Mouse (Mus musculus) embryo, embryonic 9.5 days (tissue): Measurements from ENCODE around the gene Gm11214.

Experiments used
- DNase-seq: peaks from one replicate; pipeline ENCODE4 v3.0.0-alpha.2; 2017; ENCODE audit errors: extremely low spot score

Gene Gm11214

DNA sequence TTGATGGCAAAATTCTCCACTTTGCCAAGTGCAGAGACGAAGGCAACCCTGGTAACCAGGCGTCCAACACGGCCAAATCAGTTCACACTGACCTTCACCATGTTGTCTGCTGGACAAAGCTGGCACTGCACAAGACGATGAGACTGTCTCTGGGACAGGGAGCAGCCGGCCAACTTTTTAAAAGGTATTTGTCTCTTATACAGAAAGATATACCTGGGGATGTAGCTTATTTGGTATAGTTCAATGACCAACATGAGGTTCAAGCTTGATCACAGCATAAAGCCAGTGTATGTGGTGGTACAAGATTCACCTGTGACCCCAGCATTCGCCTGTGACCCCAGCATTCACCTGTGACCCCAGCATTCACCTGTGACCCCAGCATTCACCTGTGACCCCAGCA is at the start of gene Gm11214:
Gm11214 (minus strand) TSS at position 101 of the 400 bp plus-strand sequence.
- DNase-seq, result no peak

DNA sequence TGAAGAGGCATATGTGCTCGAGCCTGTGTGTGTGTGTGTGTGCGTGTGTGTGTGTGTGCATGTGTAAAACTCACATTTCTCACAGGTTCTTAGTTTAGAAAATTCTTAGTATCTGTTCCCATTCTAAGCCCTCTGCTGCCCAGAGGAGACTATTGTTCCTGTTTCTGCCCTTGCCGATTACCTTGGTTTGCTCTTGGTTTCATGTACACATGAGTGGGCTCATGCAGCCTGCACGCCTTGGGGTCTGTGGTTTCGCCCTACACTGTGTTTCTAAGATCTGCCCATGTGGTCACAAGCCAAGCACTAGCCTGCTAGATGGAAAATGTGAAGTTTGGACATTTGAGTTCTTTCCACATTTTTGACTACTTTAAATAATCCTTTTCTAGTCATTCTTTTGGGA is 48.7 kb upstream of the Gm11214 start:
- DNase-seq, result no peak

DNA sequence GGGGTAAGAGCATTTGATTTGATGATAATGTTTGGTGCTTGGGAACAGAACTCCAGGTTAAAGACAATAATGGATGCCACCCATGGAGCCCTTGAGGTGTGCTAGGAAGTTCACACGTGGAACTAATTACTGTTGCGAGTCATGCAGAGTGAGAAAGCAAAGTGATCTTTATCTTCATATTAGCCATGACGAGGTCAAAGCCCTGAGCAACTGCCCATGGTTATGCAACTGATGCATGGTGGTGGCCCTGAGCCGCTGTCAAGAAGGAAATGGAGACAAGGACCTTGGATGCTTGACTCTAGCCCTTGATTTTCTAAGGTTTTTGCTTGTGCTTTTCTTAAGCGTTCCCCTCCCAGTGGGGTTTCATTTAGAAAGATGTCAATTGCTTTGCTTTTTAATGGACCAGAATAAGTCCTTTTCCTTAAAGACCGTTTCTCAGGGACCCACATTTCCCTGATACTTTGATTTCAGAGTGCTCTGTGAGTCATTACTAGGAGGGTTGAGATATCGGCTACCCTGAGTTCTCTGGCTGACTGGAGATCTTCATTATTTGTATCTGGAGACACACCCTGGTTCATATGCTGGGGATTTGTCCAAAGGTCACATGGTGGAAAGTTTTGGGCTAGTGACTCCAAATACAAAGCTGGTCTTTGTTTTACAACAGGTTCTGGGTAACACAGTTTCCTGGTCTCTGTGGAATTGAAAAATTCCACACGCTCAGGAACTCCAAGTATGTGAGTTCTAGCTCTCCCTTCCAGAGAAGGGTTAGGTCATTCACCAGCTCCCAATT is 47.4 kb upstream of the Gm11214 start:
- DNase-seq, result no peak

DNA sequence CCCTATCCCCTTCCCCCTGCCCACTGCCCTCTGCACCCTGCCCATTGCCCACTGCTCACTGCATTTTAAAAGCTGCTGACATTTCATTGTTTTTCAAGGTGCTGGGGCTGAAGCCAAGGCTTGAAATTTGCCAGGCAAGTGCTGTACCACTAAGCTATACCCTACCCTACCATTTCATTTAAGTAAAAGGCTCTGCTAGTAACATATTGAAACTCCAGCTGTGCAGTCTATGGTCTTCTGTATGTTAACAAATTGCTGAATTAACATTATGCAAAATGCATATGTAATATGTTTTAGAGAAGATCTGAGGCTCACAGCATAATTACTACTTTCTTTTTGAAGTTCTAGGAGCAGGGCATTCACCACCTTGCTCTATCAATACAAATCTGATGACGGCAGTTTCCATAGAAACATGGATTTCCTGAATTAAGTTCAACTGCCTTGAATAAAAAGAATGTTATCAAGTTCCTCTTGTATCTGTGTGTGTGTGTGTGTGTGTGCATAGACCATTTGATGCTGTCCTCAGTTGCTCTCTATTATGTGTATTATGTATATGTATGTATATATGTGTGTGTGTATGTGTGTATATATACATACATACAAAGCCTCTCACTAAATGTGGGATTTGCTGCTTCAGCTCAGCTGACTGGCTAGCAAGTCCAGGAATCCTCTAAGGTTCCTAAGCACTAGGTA is 43.2 kb upstream of the Gm11214 start:
- no peak for DNase-seq

DNA sequence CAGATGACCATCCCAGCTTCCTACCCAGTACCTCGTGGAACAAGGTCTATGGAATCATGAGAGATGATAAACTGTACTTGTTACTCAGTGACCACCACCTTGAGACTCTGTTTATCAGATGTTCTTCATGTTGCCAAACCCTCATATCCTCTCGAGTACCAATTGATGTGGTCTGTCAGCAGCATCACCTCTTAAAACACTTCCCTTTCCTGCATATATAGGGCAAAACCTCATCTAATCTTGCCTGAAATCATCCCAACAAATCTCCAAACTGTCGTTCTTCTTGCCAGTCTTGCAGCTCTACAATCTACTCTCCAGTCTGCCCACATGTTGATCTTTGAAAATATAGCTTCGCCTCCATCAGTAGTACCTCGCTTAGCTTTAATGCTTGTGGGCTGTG is 41.1 kb upstream of the Gm11214 start:
- DNase-seq, result no peak

DNA sequence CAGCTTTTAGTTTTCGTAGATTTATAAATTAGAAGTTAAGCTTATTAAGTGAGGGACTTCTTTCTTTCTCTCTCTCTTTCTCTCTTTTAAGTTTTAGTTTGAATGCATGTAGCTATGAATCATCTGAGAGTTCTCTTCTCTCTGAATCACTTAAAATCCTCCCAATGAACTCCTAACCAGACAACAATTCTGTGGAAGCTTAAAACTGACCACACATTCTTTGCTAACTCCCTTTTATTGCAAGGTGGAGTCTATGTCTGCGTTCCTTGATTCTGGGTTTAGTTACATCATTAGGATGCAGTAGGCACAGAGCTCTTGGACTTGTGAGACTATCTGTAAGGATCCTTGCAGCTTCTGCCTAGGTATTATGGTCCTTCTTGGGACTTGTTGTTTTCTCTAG is 40.5 kb upstream of the Gm11214 start:
- no peak for DNase-seq

DNA sequence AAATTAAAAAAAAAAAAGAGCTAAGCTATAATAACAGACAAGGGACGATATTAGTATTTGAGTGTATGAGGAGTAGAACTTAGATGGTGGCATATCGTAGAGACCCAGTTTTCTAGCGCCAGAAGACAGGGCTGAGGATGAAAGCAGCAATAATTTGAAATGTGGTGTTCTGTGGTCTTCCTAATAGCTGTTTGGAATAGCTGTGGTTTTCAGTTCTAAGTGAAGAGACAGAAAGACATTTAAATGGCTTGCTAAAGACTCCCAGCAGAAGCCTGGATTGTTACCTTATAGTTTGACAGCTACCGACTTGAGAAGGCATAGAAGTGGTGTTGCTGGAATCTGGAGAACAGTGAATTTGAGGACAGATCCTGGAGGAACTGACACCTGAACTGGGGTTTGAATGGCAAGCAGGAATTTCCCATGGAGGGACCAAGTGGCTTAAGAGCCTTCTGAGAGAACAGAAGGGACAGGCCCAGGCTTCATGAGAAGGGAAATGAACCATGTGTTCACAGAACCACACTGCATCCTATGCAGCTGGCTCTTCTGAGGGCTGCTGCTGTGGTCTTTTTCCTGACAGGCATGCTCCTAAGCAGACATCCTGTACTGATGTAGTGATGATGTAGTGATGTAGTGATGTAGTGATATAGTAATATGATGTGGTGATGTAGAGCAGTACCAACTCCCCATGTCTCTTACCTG is 39.0 kb upstream of the Gm11214 start:
- DNase-seq, result no peak

DNA sequence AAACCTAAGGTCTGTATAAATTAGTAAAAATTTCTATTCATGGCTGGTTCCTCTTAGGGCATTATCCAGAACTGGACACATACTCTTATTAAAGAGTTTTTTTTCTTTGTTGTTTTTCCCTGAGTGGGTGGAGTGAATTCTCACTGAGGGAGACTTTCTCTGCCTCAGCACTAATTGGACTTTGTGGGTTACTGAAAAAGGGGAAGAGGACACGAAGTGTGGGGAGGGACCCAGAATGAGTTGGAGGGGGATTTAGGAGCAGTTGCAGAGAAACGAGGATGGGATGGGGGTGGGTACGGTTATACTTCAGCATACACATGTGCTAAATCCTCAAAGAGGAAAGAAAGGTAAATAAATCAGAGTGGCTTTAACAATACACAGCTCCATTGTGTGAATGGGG is 36.6 kb upstream of the Gm11214 start:
- DNase-seq, result no peak

DNA sequence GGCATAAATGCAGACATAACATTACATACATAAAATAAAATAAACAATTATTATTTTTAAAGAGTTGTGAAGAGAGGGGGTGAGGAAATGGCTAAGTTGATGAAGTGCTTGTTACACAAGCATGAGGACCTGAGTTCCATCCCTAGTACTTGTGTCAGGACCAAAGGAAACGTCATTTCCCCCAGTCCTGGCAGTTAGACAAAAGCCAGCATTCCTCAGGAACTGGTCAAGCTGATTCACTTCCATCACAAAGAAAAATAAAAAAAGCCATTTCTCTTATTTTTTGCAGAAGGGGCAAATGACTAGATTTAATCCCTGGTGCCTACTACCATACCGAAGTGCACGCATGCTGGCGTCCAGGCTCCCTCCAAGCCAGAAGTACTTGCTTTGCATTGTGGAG is 33.7 kb upstream of the Gm11214 start:
- DNase-seq, result no peak

DNA sequence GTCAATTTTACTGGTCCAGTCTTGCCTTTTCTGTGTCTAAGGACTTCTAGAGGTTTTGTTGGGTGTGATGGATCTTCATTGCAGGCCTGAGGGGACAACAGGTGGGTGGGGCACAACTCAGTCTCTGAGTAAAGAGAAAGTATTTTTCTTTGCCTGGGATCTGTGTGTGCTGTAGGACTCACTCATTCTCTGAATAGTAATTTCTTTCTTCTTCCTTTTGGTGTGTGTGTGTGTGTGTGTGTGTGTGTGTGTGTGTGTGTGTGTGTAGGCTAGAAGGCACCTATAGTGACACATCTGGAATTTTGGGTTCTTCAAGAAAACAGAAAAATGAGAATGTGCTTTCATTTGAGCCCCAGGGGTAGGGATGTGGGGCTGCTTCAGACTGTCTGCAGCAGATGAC is 29.2 kb upstream of the Gm11214 start:
- no peak for DNase-seq

DNA sequence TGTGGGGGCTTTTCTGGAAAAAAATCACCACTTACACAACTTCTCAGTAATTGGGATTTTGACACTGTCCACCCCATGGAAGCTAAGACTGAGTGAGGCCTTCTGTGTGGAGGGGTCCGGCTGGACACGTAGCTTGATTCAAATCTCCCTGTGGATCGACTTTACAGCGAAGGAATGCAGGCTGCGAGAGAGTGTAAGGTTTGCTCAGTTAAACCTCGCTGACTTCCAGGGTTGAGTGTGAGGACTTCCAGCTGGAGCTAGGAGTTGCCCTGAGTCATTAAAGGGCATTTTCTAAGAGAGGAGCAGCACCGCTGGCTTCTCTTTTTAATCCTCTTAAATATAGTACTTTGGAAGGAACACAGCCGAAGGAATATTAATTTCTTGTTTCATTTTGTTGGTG is 24.2 kb upstream of the Gm11214 start:
- no peak for DNase-seq

DNA sequence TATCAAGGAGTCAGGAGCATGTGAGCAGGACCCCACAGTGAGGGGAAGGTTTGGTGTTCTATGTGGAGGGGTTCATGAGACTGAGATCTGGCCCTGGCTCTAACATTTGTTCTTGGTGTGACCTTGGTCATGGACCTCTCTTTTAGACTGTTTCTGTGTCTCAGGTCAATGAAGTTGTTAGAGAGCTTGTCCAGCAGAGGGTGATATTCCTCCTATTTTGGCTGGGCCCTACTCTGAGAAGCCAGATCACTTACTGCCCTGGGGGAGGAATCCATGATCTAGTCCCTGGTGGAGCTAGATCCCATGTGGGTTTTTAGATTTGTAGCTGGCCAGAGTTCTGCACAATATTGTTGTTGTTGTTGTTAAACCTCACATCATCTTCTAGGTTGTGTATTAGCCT is 23.0 kb upstream of the Gm11214 start:
- DNase-seq, result peak; percentile 25

DNA sequence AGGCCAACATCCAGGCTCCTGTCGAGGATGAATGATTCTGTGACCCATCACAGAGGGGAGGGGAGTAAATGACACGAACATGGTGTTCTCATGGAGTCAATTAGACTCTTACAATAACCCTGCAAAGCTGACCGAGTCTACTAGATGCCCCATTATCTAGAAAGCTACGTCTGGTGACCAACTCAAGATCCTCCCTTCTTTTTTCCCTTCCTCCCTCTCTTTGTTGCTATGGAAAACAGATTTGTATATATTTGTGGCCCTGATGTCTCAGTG is 22.0 kb upstream of the Gm11214 start:
- DNase-seq, result no peak

DNA sequence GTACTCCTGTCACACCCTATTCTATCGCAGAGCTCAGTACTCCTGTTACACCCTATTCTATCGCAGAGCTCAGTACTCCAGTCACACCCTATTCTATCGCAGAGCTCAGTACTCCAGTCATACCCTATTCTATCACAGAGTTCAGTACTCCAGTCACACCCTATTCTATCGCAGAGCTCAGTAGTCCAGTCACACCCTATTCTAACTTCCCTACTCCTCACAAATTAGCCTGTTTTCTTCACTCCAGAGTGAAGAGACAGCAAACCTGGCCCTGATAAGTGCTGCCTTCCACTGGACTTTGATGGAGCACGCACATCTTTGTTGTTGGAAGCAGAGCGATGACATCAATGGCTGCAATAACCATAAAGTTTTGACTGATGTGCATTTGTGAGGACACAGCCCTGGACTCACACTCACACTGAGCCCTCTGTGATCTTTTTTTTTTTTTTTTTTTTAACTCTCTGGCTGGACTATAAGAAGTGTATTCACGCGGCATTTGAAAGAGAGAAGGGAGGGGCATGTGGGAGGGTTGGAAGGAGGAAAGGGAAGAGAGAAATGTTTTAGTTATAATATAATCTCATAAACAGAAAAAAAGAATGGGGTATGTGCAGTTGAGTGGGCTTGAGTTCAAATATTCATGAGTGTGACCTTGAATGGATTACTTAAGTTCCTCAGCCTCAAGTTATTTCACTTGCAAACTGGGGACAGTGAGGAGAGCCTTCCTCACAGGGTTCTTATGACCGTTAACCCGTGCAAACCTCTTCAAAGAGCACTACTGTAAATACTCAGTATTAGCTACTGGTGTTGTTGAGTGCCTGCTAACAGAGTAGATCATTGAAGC is 21.5 kb upstream of the Gm11214 start:
- no peak for DNase-seq

DNA sequence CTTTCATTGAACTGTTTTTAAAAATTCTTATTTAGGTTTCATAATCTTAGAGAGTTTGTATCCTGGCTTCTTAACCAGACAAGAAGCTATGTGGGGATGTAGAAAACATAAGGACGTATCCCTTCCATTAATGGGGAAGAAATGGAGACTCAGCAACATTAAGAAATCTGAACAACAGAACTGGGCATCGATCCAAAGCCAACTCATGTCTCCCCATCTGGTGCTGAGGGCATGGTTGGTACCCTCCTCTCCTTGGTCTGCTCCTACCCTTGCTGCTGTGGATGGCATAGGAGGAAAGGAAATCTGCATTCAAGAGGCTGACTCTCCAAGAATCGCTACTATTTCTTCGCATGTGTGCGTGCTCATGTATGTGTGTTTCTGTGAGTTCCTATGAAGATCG is 20.5 kb upstream of the Gm11214 start:
- no peak for DNase-seq

DNA sequence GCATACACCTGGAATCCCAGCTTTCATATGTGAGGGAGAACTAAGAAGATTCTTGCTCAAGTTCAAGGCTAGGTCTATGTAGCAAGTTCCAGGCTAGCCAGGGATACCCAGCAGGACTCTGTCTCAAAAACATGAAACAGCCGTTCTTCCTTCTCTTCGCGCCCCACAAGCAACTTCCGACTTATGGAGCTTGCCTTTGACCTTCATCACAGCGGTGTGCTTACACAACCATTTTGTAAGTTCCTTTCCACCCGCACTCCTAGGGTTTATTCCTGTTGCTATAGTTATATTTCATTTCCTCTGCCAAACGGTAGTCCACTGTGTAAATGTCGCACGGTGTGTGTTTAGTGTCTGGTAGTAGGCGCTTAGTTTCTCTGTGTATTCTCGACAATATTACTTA is 19.9 kb upstream of the Gm11214 start:
- DNase-seq, result no peak

DNA sequence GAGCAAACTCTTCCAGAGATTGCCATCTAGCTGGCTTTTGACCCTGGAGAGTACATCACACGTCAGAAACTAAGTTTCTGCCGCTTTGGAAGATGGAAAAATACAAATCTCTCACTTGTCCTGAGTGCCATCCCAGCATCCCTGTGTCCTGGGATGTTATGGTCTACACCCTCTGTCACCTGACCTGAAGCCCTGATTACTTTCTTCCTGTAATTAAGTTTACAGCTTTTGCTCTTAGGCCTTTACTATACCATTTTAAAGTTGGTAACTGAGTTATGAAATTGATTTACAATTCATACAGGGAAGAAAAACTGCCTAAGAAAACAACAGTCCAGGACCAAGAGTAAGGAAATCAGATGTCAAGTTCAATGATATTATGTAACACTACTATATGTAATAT is 19.3 kb upstream of the Gm11214 start:
- DNase-seq, result no peak

DNA sequence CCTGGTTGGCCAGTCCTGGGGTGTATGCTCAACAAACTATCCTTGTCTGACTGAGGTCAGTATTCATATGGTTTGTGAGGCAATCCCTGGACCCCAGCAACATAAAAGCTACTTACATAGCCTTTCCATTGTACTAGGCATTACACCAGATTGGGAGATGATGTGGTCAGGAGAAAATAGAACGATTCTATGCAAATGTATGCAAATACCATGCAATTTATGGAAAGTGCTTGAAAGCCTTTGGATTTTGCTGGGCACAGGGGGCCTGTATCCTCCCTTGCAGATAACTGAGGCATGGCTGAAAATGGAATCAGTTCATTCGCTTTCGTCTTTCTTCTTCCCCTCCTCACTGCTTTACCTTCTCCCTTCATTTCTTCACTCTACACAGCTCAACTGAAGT is 18.4 kb upstream of the Gm11214 start:
- DNase-seq, result no peak

DNA sequence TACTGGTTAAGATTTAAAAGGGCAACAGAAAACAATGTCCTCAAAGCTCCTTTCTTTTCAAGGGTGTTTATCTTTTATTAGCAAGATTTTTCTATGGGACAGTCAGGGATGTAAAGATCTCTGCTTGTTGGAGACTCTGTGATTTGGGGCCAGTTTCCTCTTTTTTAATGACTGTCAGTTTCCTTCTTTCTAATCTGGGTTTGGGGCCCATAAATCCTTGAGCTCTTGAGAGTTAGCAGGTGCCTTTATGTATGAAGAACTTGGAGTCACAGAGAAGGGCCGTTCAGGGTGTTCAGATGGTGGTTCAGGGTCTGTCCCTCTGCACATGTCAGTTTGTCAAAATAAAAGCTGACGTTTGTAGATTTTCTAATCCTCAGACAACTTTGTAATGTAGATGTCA is 11.9 kb upstream of the Gm11214 start:
- DNase-seq, result no peak

DNA sequence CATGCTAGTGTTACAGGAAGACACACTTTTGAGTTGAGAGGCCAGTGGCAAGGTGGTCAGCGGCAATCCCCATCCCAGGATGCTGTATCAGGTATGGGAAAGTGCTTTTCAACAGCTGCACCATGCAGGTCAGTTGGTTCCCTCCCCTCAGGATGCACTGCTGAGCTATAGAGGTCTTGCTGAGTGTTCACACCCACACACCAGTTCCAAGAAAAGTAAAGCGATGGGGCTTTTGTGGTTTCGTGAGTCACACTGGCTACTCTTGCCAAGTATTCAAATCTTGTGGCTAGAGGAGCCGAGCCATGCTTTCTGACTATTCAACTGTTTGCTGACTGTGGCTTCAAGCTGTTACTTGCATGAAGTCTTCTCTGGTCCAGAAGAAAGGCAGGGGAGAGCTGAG is 5.1 kb upstream of the Gm11214 start:
- DNase-seq, result no peak

DNA sequence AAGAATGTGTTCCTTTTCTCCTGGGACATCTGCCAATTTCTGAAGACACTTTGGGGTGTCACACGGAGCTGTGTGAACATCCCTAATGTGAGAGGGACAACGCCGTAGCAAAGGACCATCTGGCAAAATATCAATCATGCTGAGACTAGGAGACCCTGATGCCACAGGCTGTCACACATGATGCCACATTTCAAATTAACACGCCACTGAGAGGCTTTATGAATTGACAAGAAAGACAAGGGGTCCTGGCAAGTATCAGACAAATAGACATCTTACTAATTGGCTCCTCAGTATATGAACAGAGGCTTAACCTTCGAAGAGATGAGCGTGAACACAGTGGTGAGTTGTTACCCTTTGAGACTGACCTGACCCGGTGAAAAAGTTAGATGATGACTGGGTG is 2.6 kb upstream of the Gm11214 start:
- no peak for DNase-seq

DNA sequence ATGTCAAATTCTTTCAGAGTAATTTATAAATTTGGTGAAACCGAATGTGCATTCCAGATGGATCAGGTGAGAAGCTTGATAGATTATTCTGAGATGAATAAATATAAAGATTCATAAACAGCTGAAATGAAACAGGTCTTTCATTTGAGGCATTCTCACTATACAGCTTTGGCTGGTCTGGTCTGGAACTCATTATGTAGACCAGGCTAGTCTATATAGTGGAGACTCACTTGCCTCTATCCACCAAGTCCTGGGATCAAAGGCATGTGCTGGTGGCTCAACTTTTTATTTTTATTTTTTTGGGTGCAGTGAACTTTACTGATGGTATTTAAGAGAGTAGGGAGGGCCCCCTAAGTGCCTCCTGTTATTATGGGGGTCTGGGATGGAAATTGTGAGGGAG is 1.3 kb downstream of the Gm11214 start:
- DNase-seq, result no peak
